Mouse (Mus musculus): ENCODE data around the gene Shisal1. TPM values are rescaled to one million over a fixed set of nuclear protein-coding genes. Genes with fewer than 3 reads are reported as not detected.
A peak's percentile ranks its signal among the peaks of the same experiment; 100 is the strongest.

Gene Shisal1
- total RNA-seq (2021) = under 1 TPM; 0.23 to 0.56 TPM
- long read RNA-seq, experiment 1 = 0 reads
- long read RNA-seq, experiment 2 = 0 reads

- no peak for DNase-seq
- H3K27ac ChIP-seq = no peak within 1 kb of the TSS
- H3K4me3 ChIP-seq = peak within 1 kb of the TSS; percentile 68
- no peak for TF ChIP-seq CTCF (IDR thresholded peaks at IDR 0.05)
- intact Hi-C loops (cut with DNase I) = loop anchor here (10.0 kb wide), 2 partner anchors 162 to 168 kb away; no protein-coding TSS in a partner anchor
These were observed at the start of gene Shisal1 for GRCm38 (mm10) chr15:84446997-84447396. Gene Shisal1 (minus strand): TSS chr15:84447097.

- Histone ChIP-seq H3K4me3 (no peak overlapping the region), H3K27ac (no peak overlapping the region)
- no peak for DNase-seq
- intact Hi-C loops (cut with DNase I) = no loop called here
- no peak for TF ChIP-seq CTCF (IDR thresholded peaks at IDR 0.05)
These were observed 43.6 kb upstream of the Shisal1 start for GRCm38 (mm10) chr15:84490486-84490885.

GRCm38 (mm10) chr15:84484255-84484654 is 37.4 kb upstream of the Shisal1 start:
- no peak for TF ChIP-seq CTCF (IDR thresholded peaks at IDR 0.05)
- Histone ChIP-seq H3K27ac (no peak overlapping the region), H3K4me3 (no peak overlapping the region)
- no peak for DNase-seq
- intact Hi-C loops (cut with DNase I) = no loop called here

- no peak for DNase-seq
- H3K4me3 ChIP-seq = no peak overlapping the region
- intact Hi-C loops (cut with DNase I) = no loop called here
- TF ChIP-seq CTCF (IDR thresholded peaks at IDR 0.05) = no peak
- no peak overlapping the region for H3K27ac ChIP-seq
These were observed 36.7 kb upstream of the Shisal1 start for GRCm38 (mm10) chr15:84483622-84484021.

GRCm38 (mm10) chr15:84481259-84481877 is 34.5 kb upstream of the Shisal1 start:
- intact Hi-C loops (cut with DNase I) = no loop called here
- TF ChIP-seq CTCF (IDR thresholded peaks at IDR 0.05) = no peak
- no peak overlapping the region for H3K4me3 ChIP-seq
- no peak overlapping the region for H3K27ac ChIP-seq
- no peak for DNase-seq

- intact Hi-C loops (cut with DNase I) = no loop called here
- peak; percentile 74 for DNase-seq
- TF ChIP-seq CTCF (IDR thresholded peaks at IDR 0.05) = no peak
These were observed 22.5 kb upstream of the Shisal1 start for GRCm38 (mm10) chr15:84469391-84469790.

GRCm38 (mm10) chr15:84467761-84468160 is 20.9 kb upstream of the Shisal1 start:
- Histone ChIP-seq H3K4me3 (no peak overlapping the region), H3K27ac (no peak overlapping the region)
- no peak for TF ChIP-seq CTCF (IDR thresholded peaks at IDR 0.05)
- intact Hi-C loops (cut with DNase I) = no loop called here
- DNase-seq = no peak

More at GRCm38 (mm10) chr15:84469391-84469790, 22.5 kb upstream of the Shisal1 start:
- H3K27ac ChIP-seq = no peak overlapping the region
- H3K4me3 ChIP-seq = no peak overlapping the region

- no peak overlapping the region for H3K4me3 ChIP-seq
- intact Hi-C loops (cut with DNase I) = no loop called here
These were observed 19.8 kb upstream of the Shisal1 start for GRCm38 (mm10) chr15:84466458-84467267.

GRCm38 (mm10) chr15:84461429-84461828 is 14.5 kb upstream of the Shisal1 start:
- intact Hi-C loops (cut with DNase I) = no loop called here
- Histone ChIP-seq H3K27ac (no peak overlapping the region), H3K4me3 (no peak overlapping the region)
- TF ChIP-seq CTCF (IDR thresholded peaks at IDR 0.05) = no peak
- no peak for DNase-seq

More at GRCm38 (mm10) chr15:84466458-84467267, 19.8 kb upstream of the Shisal1 start:
- no peak overlapping the region for H3K27ac ChIP-seq
- no peak for DNase-seq
- no peak for TF ChIP-seq CTCF (IDR thresholded peaks at IDR 0.05)

- Histone ChIP-seq H3K27ac (no peak overlapping the region), H3K4me3 (no peak overlapping the region)
- no peak for TF ChIP-seq CTCF (IDR thresholded peaks at IDR 0.05)
- DNase-seq = no peak
- intact Hi-C loops (cut with DNase I) = no loop called here
These were observed 12.1 kb upstream of the Shisal1 start for GRCm38 (mm10) chr15:84458983-84459382.

- intact Hi-C loops (cut with DNase I) = no loop called here
- Histone ChIP-seq H3K4me3 (no peak overlapping the region), H3K27ac (no peak overlapping the region)
- no peak for DNase-seq
- TF ChIP-seq CTCF (IDR thresholded peaks at IDR 0.05) = no peak
These were observed 8.4 kb upstream of the Shisal1 start for GRCm38 (mm10) chr15:84455286-84455685.

GRCm38 (mm10) chr15:84453091-84453490 is 6.2 kb upstream of the Shisal1 start:
- DNase-seq = no peak
- intact Hi-C loops (cut with DNase I) = no loop called here
- no peak overlapping the region for H3K27ac ChIP-seq
- no peak for TF ChIP-seq CTCF (IDR thresholded peaks at IDR 0.05)
- no peak overlapping the region for H3K4me3 ChIP-seq

GRCm38 (mm10) chr15:84450441-84451183 is 3.7 kb upstream of the Shisal1 start:
- DNase-seq = peak; percentile 65
- TF ChIP-seq CTCF (IDR thresholded peaks at IDR 0.05) = no peak
- Histone ChIP-seq H3K4me3 (peak overlapping the region; percentile 49), H3K27ac (peak overlapping the region; percentile 16; the same call in 1 of the 2 replicates)
- intact Hi-C loops (cut with DNase I) = no loop called here

Data from gastrocnemius, adult 2 months (tissue).